ENCODE assay signal across 8 mouse cellular contexts in genomic region chr19:23143541-23143940, GRCm38 (mm10). TPM values are rescaled to one million over a fixed set of nuclear protein-coding genes. Genes with fewer than 3 reads are reported as not detected.
DNase-seq lines count a peak whose midpoint lies in the region; ATAC-seq and TF ChIP-seq lines count a peak whose summit lies in the region.

No protein-coding gene starts in this region.

- DNase-seq in heart, postnatal 25 days (ENCODE audit: low spot score): no peak
- no peak for DNase-seq in testis, postnatal 14 days (ENCODE audit: low spot score)
- no peak for DNase-seq in spleen, postnatal 10 days (ENCODE audit: low spot score in 2 of 2)
- no peak for DNase-seq in spleen, adult 12 weeks (ENCODE audit: low spot score)

- no peak for TF ChIP-seq POLR2A in testis, adult 2 months (IDR thresholded peaks at IDR 0.05; ENCODE audit: control insufficient read depth, low read depth, low read length)

- intact Hi-C loops in heart, postnatal 25 days (cut with DNase I): no loop called here

- H3K27me3 ChIP-seq in heart, embryonic 13.5 days (replicated peaks): peaks cover 11% of the 10 kb centered on the region
- H3K27me3 ChIP-seq in testis, adult 2 months (ENCODE audit: control insufficient read depth, insufficient read depth, low read length): peaks cover 3% of the 10 kb centered on the region
- peaks cover 5% of the 10 kb centered on the region; the same call in 1 of the 2 replicates for H3K27me3 ChIP-seq in kidney, embryonic 15.5 days

- no peak for TF ChIP-seq CTCF in testis, adult 2 months (IDR thresholded peaks at IDR 0.05; ENCODE audit: control insufficient read depth, insufficient read depth, insufficient replicate concordance, low read depth, low read length)

- no peaks in the 10 kb centered on the region for H3K36me3 ChIP-seq in heart, embryonic 13.5 days
- H3K36me3 ChIP-seq in testis, adult 2 months (ENCODE audit: control insufficient read depth, insufficient read depth, low read length): no peaks in the 10 kb centered on the region
- no peaks in the 10 kb centered on the region for H3K36me3 ChIP-seq in kidney, embryonic 15.5 days

- peak overlapping the region; percentile 100 for H3K4me2 ChIP-seq in heart, embryonic 13.5 days
- peak overlapping the region; percentile 95 for H3K4me2 ChIP-seq in kidney, embryonic 15.5 days

- H3K4me3 ChIP-seq in heart, embryonic 13.5 days: no peak overlapping the region
- H3K4me3 ChIP-seq in testis, adult 2 months (ENCODE audit: control insufficient read depth, low read depth, low read length): peak overlapping the region; percentile 90
- H3K4me3 ChIP-seq in kidney, embryonic 15.5 days (replicated peaks): no peak overlapping the region; the same call in 1 of the 2 replicates

- H3K9ac ChIP-seq in heart, embryonic 13.5 days: no peak overlapping the region
- H3K9ac ChIP-seq in kidney, embryonic 15.5 days: no peak overlapping the region

- WGBS in heart, embryonic 13.5 days: 70% methylated on average over 8 of the region's 8 CpGs
- WGBS in kidney, embryonic 15.5 days: 73% methylated on average over 8 of the region's 8 CpGs

- H3K27ac ChIP-seq in heart, embryonic 13.5 days (replicated peaks): no peak overlapping the region
- H3K27ac ChIP-seq in testis, adult 2 months (ENCODE audit: control insufficient read depth, insufficient read depth, low read depth, low read length): peak overlapping the region; percentile 48; the same call in 1 of the 2 replicates
- no peak overlapping the region for H3K27ac ChIP-seq in kidney, embryonic 15.5 days

- H3K4me1 ChIP-seq in heart, embryonic 13.5 days: peaks cover 34% of the 10 kb centered on the region
- H3K4me1 ChIP-seq in testis, adult 2 months (ENCODE audit: control insufficient read depth, insufficient read depth, low read length): peaks cover 19% of the 10 kb centered on the region
- H3K4me1 ChIP-seq in kidney, embryonic 15.5 days: peaks cover 44% of the 10 kb centered on the region

- no peak for ATAC-seq in heart, embryonic 13.5 days (ENCODE audit: extremely low read depth, insufficient number of reproducible peaks, low FRiP score, low TSS enrichment)
- ATAC-seq in kidney, embryonic 15.5 days (replicated peaks; ENCODE audit: low FRiP score): no peak
- no peak for ATAC-seq in erythroblast, adult 5-6 weeks (replicated peaks; ENCODE audit: low FRiP score, poor library complexity, severe bottlenecking)

- no peaks in the 10 kb centered on the region for H3K9me3 ChIP-seq in heart, embryonic 13.5 days
- no peaks in the 10 kb centered on the region for H3K9me3 ChIP-seq in kidney, embryonic 15.5 days (replicated peaks)

RNA-seq across cellular contexts. Expression of gene Klf9, which starts 2.5 kb away (rescaled TPM):
- polyA plus RNA-seq in heart, embryonic 13.5 days (2015; fragmentation: Nextera tagmentation; extraction: Ambion mirVana): 2.2 and 2.4 TPM in 2 replicates
- 100 to 1,000 TPM; 101 to 130 TPM for total RNA-seq in heart, postnatal 25 days (2021)
- 19.7 and 21.4 TPM in 2 replicates for polyA plus RNA-seq in testis, adult 2 months (2012; rRNA removed)
- polyA plus RNA-seq in kidney, embryonic 15.5 days (2015; fragmentation: Nextera tagmentation; extraction: Ambion mirVana): 5.3 and 6.0 TPM in 2 replicates
- 2.5 TPM in 2 replicates for total RNA-seq in erythroblast, adult 5-6 weeks (2015; ENCODE audit: low replicate concordance)
- 1.8 and 6.1 TPM in 2 replicates for total RNA-seq in erythroblast, adult 5-6 weeks (2017; ENCODE audit: low replicate concordance)
